Mouse (Mus musculus) heart, postnatal 0 days (tissue): Measurements from ENCODE around the gene Slc26a8.

Experiments used
- CTCF ChIP-seq: IDR thresholded peaks from 2 replicates; pipeline ENCODE4 v1.5.1; 2016; ENCODE audit warnings: antibody characterized with exemption, control low read depth, low read depth
- EP300 ChIP-seq: IDR thresholded peaks from 2 replicates; pipeline ENCODE4 v1.6.1; 2016; ENCODE audit warnings: antibody characterized with exemption, low read depth

DNA sequence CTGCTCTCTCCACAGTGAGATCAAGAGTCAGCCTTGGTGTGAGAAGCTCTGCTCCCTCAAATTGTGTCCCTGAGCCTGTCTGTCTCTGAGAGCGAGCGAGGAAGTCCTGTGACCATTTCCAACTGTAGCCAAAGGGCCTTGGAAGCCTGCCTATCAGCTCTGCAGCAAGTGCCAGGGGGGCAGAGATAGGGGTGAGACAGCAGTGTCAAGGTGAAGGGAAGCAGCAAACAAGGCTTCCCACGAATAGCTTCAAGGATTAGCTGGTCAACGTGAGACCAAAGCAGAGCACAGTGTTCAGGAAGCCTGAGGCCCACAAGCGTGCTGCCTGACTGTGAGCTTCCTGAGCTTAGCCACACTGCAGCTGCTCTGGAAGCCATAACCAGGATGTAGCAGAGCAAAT, 98.6 kb downstream of the Slc26a8 start:
- TF ChIP-seq CTCF, result no peak
- peak; percentile 86 for TF ChIP-seq EP300
